Mouse (Mus musculus): ENCODE measurements around the gene Ptk7. TPM values are rescaled to one million over a fixed set of nuclear protein-coding genes. Genes with fewer than 3 reads are reported as not detected.

Ptk7 gene
- polyA plus RNA-seq, 1 experiment from 2014 or later, result 37.6 TPM

- Histone ChIP-seq H3K4me2 (replicated peaks; ENCODE audit: low read depth, low read length) (no peak overlapping the region), H3K27ac (ENCODE audit: low read length) (no peak overlapping the region), H3K4me3 (ENCODE audit: low read depth, low read length) (peak overlapping the region; percentile 74; the same call in 1 of the 2 replicates), H3K9me3 (ENCODE audit: control insufficient read depth, low read depth, low read length) (no peaks in the 10 kb centered on the region), H3K9ac (replicated peaks; ENCODE audit: low read depth, low read length) (no peak overlapping the region), H3K36me3 (ENCODE audit: control insufficient read depth, insufficient read depth, low read length) (peaks cover 15% of the 10 kb centered on the region), H3K4me1 (ENCODE audit: control insufficient read depth, insufficient read depth, low read length) (peaks cover 38% of the 10 kb centered on the region), H3K27me3 (ENCODE audit: control insufficient read depth, insufficient read depth, low read length) (no peaks in the 10 kb centered on the region)
- no peak for ATAC-seq (ENCODE audit: insufficient number of reproducible peaks, insufficient read depth, low FRiP score, low read depth)
- 91% methylated on average over 7 of the region's 7 CpGs for WGBS
Measured at GRCm38 (mm10) chr17:46647279-46647678, 18.0 kb upstream of the Ptk7 start.

GRCm38 (mm10) chr17:46646322-46646662, 17.0 kb upstream of the Ptk7 start:
- under 1% methylated on average over 19 of the region's 19 CpGs for WGBS
- Histone ChIP-seq H3K27me3 (ENCODE audit: control insufficient read depth, insufficient read depth, low read length) (no peaks in the 10 kb centered on the region), H3K36me3 (ENCODE audit: control insufficient read depth, insufficient read depth, low read length) (peaks cover 14% of the 10 kb centered on the region), H3K9me3 (ENCODE audit: control insufficient read depth, low read depth, low read length) (no peaks in the 10 kb centered on the region), H3K4me1 (ENCODE audit: control insufficient read depth, insufficient read depth, low read length) (peaks cover 29% of the 10 kb centered on the region), H3K4me2 (replicated peaks; ENCODE audit: low read depth, low read length) (peak overlapping the region; percentile 94), H3K9ac (replicated peaks; ENCODE audit: low read depth, low read length) (peak overlapping the region; percentile 60), H3K4me3 (ENCODE audit: low read depth, low read length) (peak overlapping the region; percentile 74), H3K27ac (ENCODE audit: low read length) (peak overlapping the region; percentile 35; the same call in 1 of the 2 replicates)
- ATAC-seq (ENCODE audit: insufficient number of reproducible peaks, insufficient read depth, low FRiP score, low read depth), result no peak

DNA sequence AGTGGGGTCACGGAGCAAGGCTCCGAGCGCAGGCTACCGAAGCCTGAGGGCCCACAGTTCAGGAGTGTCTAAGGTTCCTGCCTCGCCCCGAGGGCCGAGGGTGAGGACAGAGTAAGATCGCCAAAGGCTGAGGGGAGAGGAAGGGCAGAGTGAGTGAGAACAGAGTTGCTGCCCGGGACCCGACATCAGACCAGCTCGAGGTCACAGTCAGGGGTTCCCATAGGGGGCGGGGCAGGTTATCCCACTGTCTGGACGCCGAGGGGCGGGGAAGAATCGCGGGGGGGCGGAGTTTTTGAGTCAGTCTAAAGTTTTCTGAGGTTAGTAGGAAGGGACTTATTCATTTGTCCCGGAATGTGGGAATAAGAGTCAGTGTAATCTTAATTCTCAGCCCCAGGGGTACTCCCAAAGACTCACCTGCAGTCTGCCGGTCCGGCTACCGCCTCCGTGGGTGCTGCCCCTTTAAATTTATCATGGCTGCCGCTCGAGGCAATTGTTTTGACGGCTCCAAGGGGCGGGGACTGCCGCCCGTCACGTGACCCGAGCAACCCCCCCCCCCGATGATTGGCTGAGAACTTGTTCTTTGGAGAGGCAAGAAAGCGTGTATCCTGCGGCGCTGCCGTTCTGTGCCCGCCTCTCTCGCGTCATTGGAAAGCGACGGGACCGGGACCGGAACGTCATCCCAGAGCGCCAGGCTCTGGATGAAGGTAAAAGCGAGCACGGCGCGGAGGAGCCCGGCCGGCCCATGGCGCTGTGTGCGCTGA, 16.4 kb upstream of the Ptk7 start, which contains the start of the genes Klc4 and Mrpl2:
Gene Klc4, minus strand, starts transcription at position 462 of the 761 bp plus-strand sequence.
Gene Mrpl2, plus strand, starts transcription at position 669 of the 761 bp plus-strand sequence.
- ATAC-seq (ENCODE audit: insufficient number of reproducible peaks, insufficient read depth, low FRiP score, low read depth), result peak; percentile 68
- Histone ChIP-seq H3K9me3 (ENCODE audit: control insufficient read depth, low read depth, low read length) (no peaks in the 10 kb centered on the region), H3K4me2 (replicated peaks; ENCODE audit: low read depth, low read length) (peak within 1 kb of the TSS; percentile 94), H3K4me1 (ENCODE audit: control insufficient read depth, insufficient read depth, low read length) (peaks cover 26% of the 10 kb centered on the region), H3K9ac (replicated peaks; ENCODE audit: low read depth, low read length) (peak within 1 kb of the TSS; percentile 60), H3K27me3 (ENCODE audit: control insufficient read depth, insufficient read depth, low read length) (no peaks in the 10 kb centered on the region), H3K27ac (ENCODE audit: low read length) (peak within 1 kb of the TSS; percentile 84), H3K36me3 (ENCODE audit: control insufficient read depth, insufficient read depth, low read length) (peaks cover 18% of the 10 kb centered on the region), H3K4me3 (ENCODE audit: low read depth, low read length) (peak within 1 kb of the TSS; percentile 74)
- WGBS, result 0% methylated on average over 53 of the region's 53 CpGs

- Histone ChIP-seq H3K4me2 (replicated peaks; ENCODE audit: low read depth, low read length) (peak overlapping the region; percentile 94), H3K4me1 (ENCODE audit: control insufficient read depth, insufficient read depth, low read length) (peaks cover 26% of the 10 kb centered on the region), H3K9ac (replicated peaks; ENCODE audit: low read depth, low read length) (peak overlapping the region; percentile 53), H3K27ac (ENCODE audit: low read length) (peak overlapping the region; percentile 84), H3K27me3 (ENCODE audit: control insufficient read depth, insufficient read depth, low read length) (no peaks in the 10 kb centered on the region), H3K36me3 (ENCODE audit: control insufficient read depth, insufficient read depth, low read length) (peaks cover 18% of the 10 kb centered on the region), H3K4me3 (ENCODE audit: low read depth, low read length) (peak overlapping the region; percentile 74), H3K9me3 (ENCODE audit: control insufficient read depth, low read depth, low read length) (no peaks in the 10 kb centered on the region)
- peak; percentile 48 for ATAC-seq (ENCODE audit: insufficient number of reproducible peaks, insufficient read depth, low FRiP score, low read depth)
- 10% methylated on average over 11 of the region's 11 CpGs for WGBS
Measured at GRCm38 (mm10) chr17:46644916-46645475, 15.7 kb upstream of the Ptk7 start.

GRCm38 (mm10) chr17:46644152-46644805, 15.0 kb upstream of the Ptk7 start:
- Histone ChIP-seq H3K9ac (replicated peaks; ENCODE audit: low read depth, low read length) (no peak overlapping the region), H3K36me3 (ENCODE audit: control insufficient read depth, insufficient read depth, low read length) (peaks cover 18% of the 10 kb centered on the region), H3K4me2 (replicated peaks; ENCODE audit: low read depth, low read length) (peak overlapping the region; percentile 94), H3K27me3 (ENCODE audit: control insufficient read depth, insufficient read depth, low read length) (no peaks in the 10 kb centered on the region), H3K27ac (ENCODE audit: low read length) (peak overlapping the region; percentile 84; the same call in 1 of the 2 replicates), H3K4me1 (ENCODE audit: control insufficient read depth, insufficient read depth, low read length) (peaks cover 20% of the 10 kb centered on the region), H3K4me3 (ENCODE audit: low read depth, low read length) (peak overlapping the region; percentile 74), H3K9me3 (ENCODE audit: control insufficient read depth, low read depth, low read length) (no peaks in the 10 kb centered on the region)
- no peak for ATAC-seq (ENCODE audit: insufficient number of reproducible peaks, insufficient read depth, low FRiP score, low read depth)
- WGBS, result 84% methylated on average over 12 of the region's 12 CpGs

DNA sequence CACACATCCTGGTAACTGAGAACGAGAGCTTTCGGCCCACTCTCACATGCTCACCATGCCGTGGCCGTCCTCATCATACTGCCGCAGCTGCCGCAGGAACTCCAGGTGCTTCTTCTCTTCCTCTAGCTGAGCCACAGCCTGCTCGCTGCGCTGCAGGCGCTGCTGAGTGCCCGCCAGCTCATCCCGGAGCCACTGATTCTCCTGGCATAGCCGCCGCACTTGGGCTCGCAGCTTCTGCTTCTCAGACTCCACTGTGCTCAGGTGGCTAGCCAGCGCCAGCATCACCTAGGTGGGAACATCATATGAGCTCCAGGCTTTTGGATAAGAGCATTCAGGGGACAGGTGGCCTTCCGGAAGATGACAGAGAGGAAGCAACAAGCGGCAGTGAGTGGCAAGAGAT, 12.8 kb upstream of the Ptk7 start:
- no peak overlapping the region for H3K4me2 ChIP-seq (replicated peaks; ENCODE audit: low read depth, low read length)
- H3K4me1 ChIP-seq (ENCODE audit: control insufficient read depth, insufficient read depth, low read length), result peaks cover 20% of the 10 kb centered on the region
- H3K27me3 ChIP-seq (ENCODE audit: control insufficient read depth, insufficient read depth, low read length), result no peaks in the 10 kb centered on the region
- no peak for ATAC-seq (ENCODE audit: insufficient number of reproducible peaks, insufficient read depth, low FRiP score, low read depth)
- H3K9ac ChIP-seq (replicated peaks; ENCODE audit: low read depth, low read length), result no peak overlapping the region
- H3K9me3 ChIP-seq (ENCODE audit: control insufficient read depth, low read depth, low read length), result no peaks in the 10 kb centered on the region
- peaks cover 11% of the 10 kb centered on the region for H3K36me3 ChIP-seq (ENCODE audit: control insufficient read depth, insufficient read depth, low read length)
- 86% methylated on average over 17 of the region's 17 CpGs for WGBS
- no peak overlapping the region for H3K4me3 ChIP-seq (ENCODE audit: low read depth, low read length)
- H3K27ac ChIP-seq (ENCODE audit: low read length), result no peak overlapping the region

DNA sequence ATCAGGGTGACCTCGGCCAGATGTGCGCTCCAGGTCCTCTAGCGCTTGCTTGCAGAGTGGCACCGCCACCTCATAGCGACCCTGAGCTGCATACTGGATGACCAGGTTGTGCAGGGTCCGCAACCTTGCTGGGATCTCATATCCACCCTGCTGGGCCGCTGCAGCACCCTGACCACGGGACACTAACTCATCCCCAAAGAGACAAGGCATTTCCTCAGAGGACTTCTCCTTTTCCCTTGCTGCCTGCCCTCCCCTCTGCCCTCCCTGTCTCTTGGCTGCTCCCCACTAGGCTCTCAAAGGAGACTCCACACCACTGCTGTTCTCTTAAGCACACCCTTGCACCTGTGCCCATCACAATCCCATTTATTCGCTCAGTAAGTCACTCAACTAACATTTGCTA, 10.6 kb upstream of the Ptk7 start:
- H3K36me3 ChIP-seq (ENCODE audit: control insufficient read depth, insufficient read depth, low read length), result peaks cover 16% of the 10 kb centered on the region
- H3K27ac ChIP-seq (ENCODE audit: low read length), result no peak overlapping the region
- H3K4me1 ChIP-seq (ENCODE audit: control insufficient read depth, insufficient read depth, low read length), result peaks cover 10% of the 10 kb centered on the region
- no peak overlapping the region for H3K4me2 ChIP-seq (replicated peaks; ENCODE audit: low read depth, low read length)
- no peak for ATAC-seq (ENCODE audit: insufficient number of reproducible peaks, insufficient read depth, low FRiP score, low read depth)
- no peaks in the 10 kb centered on the region for H3K27me3 ChIP-seq (ENCODE audit: control insufficient read depth, insufficient read depth, low read length)
- no peak overlapping the region for H3K9ac ChIP-seq (replicated peaks; ENCODE audit: low read depth, low read length)
- 77% methylated on average over 9 of the region's 9 CpGs for WGBS
- H3K9me3 ChIP-seq (ENCODE audit: control insufficient read depth, low read depth, low read length), result no peaks in the 10 kb centered on the region
- H3K4me3 ChIP-seq (ENCODE audit: low read depth, low read length), result no peak overlapping the region

DNA sequence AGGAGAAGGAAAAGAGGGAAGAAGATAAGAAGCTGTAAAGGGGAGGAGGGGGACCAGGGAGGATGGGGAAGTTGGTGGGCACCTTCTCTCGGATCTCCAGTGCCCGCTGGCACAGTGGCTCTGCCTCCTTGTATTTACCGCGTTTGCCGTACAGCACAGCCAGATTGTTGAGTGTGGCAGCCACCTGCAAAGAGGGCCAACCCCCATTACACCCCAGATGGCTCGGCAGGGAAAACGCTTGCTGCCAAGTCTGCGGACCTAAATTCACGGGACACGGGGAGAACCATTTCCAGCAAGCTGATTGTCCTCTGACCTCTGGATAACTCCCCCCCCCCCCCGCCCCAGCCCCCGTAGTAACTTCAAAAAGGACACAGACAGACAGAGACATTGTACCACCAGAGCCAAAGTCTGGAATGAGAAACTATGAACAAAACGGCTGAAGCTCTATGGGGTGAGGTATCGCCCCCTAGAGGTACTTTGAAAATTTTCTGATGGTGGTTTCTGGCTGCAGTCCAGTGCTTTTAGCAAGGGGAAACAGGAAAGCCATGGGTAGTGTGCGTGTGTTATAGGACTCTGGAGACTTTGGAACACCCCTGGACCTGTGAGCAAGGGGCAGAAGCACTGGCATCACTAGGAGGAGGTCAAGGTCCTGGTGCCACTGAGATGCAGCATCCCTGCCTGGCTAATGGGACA, 7.7 kb upstream of the Ptk7 start:
- no peak overlapping the region for H3K4me2 ChIP-seq (replicated peaks; ENCODE audit: low read depth, low read length)
- no peaks in the 10 kb centered on the region for H3K27me3 ChIP-seq (ENCODE audit: control insufficient read depth, insufficient read depth, low read length)
- H3K4me3 ChIP-seq (ENCODE audit: low read depth, low read length), result no peak overlapping the region
- H3K9me3 ChIP-seq (ENCODE audit: control insufficient read depth, low read depth, low read length), result no peaks in the 10 kb centered on the region
- WGBS, result 23% methylated on average over 15 of the region's 15 CpGs
- H3K36me3 ChIP-seq (ENCODE audit: control insufficient read depth, insufficient read depth, low read length), result peaks cover 18% of the 10 kb centered on the region
- H3K4me1 ChIP-seq (ENCODE audit: control insufficient read depth, insufficient read depth, low read length), result 0 out of 2 replicates have a peak, but pooled peaks cover 2% of the 10 kb centered on the region
- no peak overlapping the region for H3K27ac ChIP-seq (ENCODE audit: low read length)
- H3K9ac ChIP-seq (replicated peaks; ENCODE audit: low read depth, low read length), result no peak overlapping the region
- no peak for ATAC-seq (ENCODE audit: insufficient number of reproducible peaks, insufficient read depth, low FRiP score, low read depth)

Data from stomach, embryonic 14.5 days (tissue).